Mouse (Mus musculus): ENCODE measurements around the gene Parn.

The Parn gene

GRCm38 (mm10) chr16:13667878-13668343 lies at the start of gene Parn:
Gene Parn, minus strand, starts transcription at chr16:13668170.
- under 1% methylated on average over 35 of the region's 35 CpGs for WGBS

- 69% methylated on average over 2 of the region's 2 CpGs for WGBS
Measured at GRCm38 (mm10) chr16:13716821-13717553, 49.0 kb upstream of the Parn start.

- 92% methylated on average over 3 of the region's 3 CpGs for WGBS
Measured at GRCm38 (mm10) chr16:13714910-13715309, 46.9 kb upstream of the Parn start.

GRCm38 (mm10) chr16:13704676-13705075 lies 36.7 kb upstream of the Parn start:
- 90% methylated on average over 10 of the region's 10 CpGs for WGBS

GRCm38 (mm10) chr16:13702184-13702583 lies 34.2 kb upstream of the Parn start:
- 96% methylated on average over 7 of the region's 7 CpGs for WGBS

- 89% methylated on average over 7 of the region's 7 CpGs for WGBS
Measured at GRCm38 (mm10) chr16:13698998-13699397, 31.0 kb upstream of the Parn start.

GRCm38 (mm10) chr16:13678601-13679319 lies 10.8 kb upstream of the Parn start:
- WGBS, result 87% methylated on average over 3 of the region's 3 CpGs

GRCm38 (mm10) chr16:13674511-13674910 lies 6.5 kb upstream of the Parn start:
- WGBS, result 90% methylated on average over 3 of the region's 3 CpGs

GRCm38 (mm10) chr16:13673114-13673513 lies 5.1 kb upstream of the Parn start:
- 72% methylated on average over 5 of the region's 5 CpGs for WGBS

GRCm38 (mm10) chr16:13672386-13672898 lies 4.5 kb upstream of the Parn start:
- WGBS, result 1% methylated on average over 20 of the region's 20 CpGs

- WGBS, result under 1% methylated on average over 54 of the region's 54 CpGs
Measured at GRCm38 (mm10) chr16:13671685-13672385, 3.9 kb upstream of the Parn start, which contains the start of the genes Bfar and 3110001I22Rik. Gene Bfar, plus strand, starts transcription at chr16:13671858. Gene 3110001I22Rik, plus strand, starts transcription at chr16:13671929.

- WGBS, result 72% methylated on average over 5 of the region's 5 CpGs
Measured at GRCm38 (mm10) chr16:13670896-13671295, 2.9 kb upstream of the Parn start.

GRCm38 (mm10) chr16:13669282-13669681 lies 1.3 kb upstream of the Parn start:
- WGBS, result 86% methylated on average over 1 of the region's 1 CpGs

- 78% methylated on average over 10 of the region's 10 CpGs for WGBS
Measured at GRCm38 (mm10) chr16:13668402-13669108, 585 bp upstream of the Parn start.

- WGBS, result 88% methylated on average over 9 of the region's 9 CpGs
Measured at GRCm38 (mm10) chr16:13660736-13661135, 7.2 kb downstream of the Parn start.

- 90% methylated on average over 3 of the region's 3 CpGs for WGBS
Measured at GRCm38 (mm10) chr16:13658886-13659285, 9.1 kb downstream of the Parn start.

GRCm38 (mm10) chr16:13645930-13646329 lies 22.0 kb downstream of the Parn start:
- 89% methylated on average over 4 of the region's 4 CpGs for WGBS

GRCm38 (mm10) chr16:13644474-13644873 lies 23.5 kb downstream of the Parn start:
- 86% methylated on average over 3 of the region's 3 CpGs for WGBS

- 87% methylated on average over 7 of the region's 7 CpGs for WGBS
Measured at GRCm38 (mm10) chr16:13640064-13640463, 27.9 kb downstream of the Parn start.

GRCm38 (mm10) chr16:13639508-13639907 lies 28.5 kb downstream of the Parn start:
- WGBS, result 84% methylated on average over 5 of the region's 5 CpGs

- WGBS, result 66% methylated on average over 2 of the region's 2 CpGs
Measured at GRCm38 (mm10) chr16:13638198-13638597, 29.8 kb downstream of the Parn start.
